Mouse (Mus musculus) heart, embryonic 13.5 days (tissue): ENCODE results near the gene C8a. TPM values are rescaled to one million over a fixed set of nuclear protein-coding genes. Genes with fewer than 3 reads are reported as not detected.

Experiments used
- ATAC-seq: fragments of 200-750 bp; cut with Nextera tagmentation; 2 replicates; pipeline ENCODE4 v1.8.0; 2017; ENCODE audit warnings: moderate TSS enrichment; ENCODE audit not compliant: insufficient number of reproducible peaks, low FRiP score, low TSS enrichment; ENCODE audit errors: extremely low read depth
- H3K27ac ChIP-seq: fragments of 300-500 bp; sonication (generic); replicated peaks from 2 replicates; pipeline ENCODE4 v1.5.1; 2015; ENCODE audit warnings: moderate library complexity, mild to moderate bottlenecking, inconsistent platforms
- H3K27me3 ChIP-seq: fragments of 300-500 bp; sonication (generic); replicated peaks from 2 replicates; pipeline ENCODE4 v1.6.1; 2015; ENCODE audit warnings: mild to moderate bottlenecking, inconsistent platforms
- H3K36me3 ChIP-seq: fragments of 300-500 bp; sonication (generic); 2 replicates; pipeline ENCODE4 v1.6.1; 2015; ENCODE audit warnings: mild to moderate bottlenecking, inconsistent platforms
- H3K4me1 ChIP-seq: fragments of 300-500 bp; sonication (generic); 2 replicates; pipeline ENCODE4 v1.6.1; 2015; ENCODE audit warnings: inconsistent platforms
- H3K4me2 ChIP-seq: fragments of 300-500 bp; sonication (generic); 2 replicates; pipeline ENCODE4 v1.6.1; 2015; ENCODE audit warnings: inconsistent platforms, mild to moderate bottlenecking, moderate library complexity
- H3K4me3 ChIP-seq: fragments of 300-500 bp; sonication (generic); 2 replicates; pipeline ENCODE4 v1.5.1; 2015; ENCODE audit warnings: moderate library complexity, mild to moderate bottlenecking, inconsistent platforms
- H3K9ac ChIP-seq: fragments of 300-500 bp; sonication (generic); 2 replicates; pipeline ENCODE4 v1.6.1; 2015; ENCODE audit warnings: inconsistent platforms, mild to moderate bottlenecking, moderate library complexity
- H3K9me3 ChIP-seq: fragments of 300-500 bp; sonication (generic); 2 replicates; pipeline ENCODE4 v1.6.1; 2016; ENCODE audit warnings: inconsistent platforms
- WGBS: fragments of 180-500 bp; shearing (Covaris S2); methylation state at CpG from one replicate; pipeline ENCODE4 v1.1.7; 2015; ENCODE audit warnings: mixed read lengths; 5-methylcytosine and 5-hydroxymethylcytosine counted together
- polyA plus RNA-seq: library from polyadenylated mRNA; unstranded; fragments of >200 nt; fragmentation: Nextera tagmentation; extraction: Ambion mirVana; gene quantifications from 2 replicates; pipeline ENCODE4 v1.2.1, GENCODE M21; 2015

C8a gene
- polyA plus RNA-seq, 1 experiment from 2014 or later: not detected

DNA sequence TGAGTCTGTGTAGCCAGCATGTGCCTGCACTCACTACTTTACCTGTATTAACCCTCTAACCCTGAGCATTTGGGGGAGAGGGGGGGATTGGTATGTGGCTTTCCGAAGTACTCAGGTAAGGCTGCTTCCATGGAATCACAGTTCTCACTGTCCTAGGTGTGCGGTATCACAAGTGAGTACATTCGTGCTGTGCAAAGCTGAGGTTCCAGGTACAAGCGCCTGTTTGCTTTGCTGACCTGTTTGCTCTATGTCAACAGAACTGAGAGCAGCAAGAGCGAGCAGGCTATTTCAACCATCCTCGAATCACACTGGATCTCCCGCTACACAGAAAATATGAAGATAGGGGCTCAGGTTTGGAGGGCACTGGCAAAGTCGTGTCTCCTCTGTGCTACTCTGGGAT, 110.1 kb downstream of the C8a start, which contains the start of gene C8b:
Gene C8b, plus strand, starts transcription at position 253 of the 400 bp plus-strand sequence.
- WGBS: 82% methylated on average over 8 of the region's 8 CpGs
- Histone ChIP-seq H3K4me2 (no peak within 1 kb of the TSS), H3K4me1 (0 out of 2 replicates have a peak, but pooled peaks cover 3% of the 10 kb centered on the region), H3K27me3 (peaks cover 26% of the 10 kb centered on the region), H3K9me3 (no peaks in the 10 kb centered on the region), H3K36me3 (no peaks in the 10 kb centered on the region), H3K4me3 (no peak within 1 kb of the TSS), H3K9ac (no peak within 1 kb of the TSS), H3K27ac (no peak within 1 kb of the TSS)
- no peak for ATAC-seq

Other genes with a start within 250 kb of the C8a start
- gene C8b, start 110.1 kb downstream of the C8a start, polyA plus RNA-seq: 0.12 and 0.55 TPM in 2 replicates
- gene Gm17662, start 19.1 kb downstream of the C8a start, polyA plus RNA-seq: not detected in 2 replicates
- gene Fyb2, start 37.1 kb upstream of the C8a start, polyA plus RNA-seq: 0.05 and 0.09 TPM in 2 replicates
- gene Prkaa2, start 233.5 kb upstream of the C8a start, polyA plus RNA-seq: 30.5 and 33.9 TPM in 2 replicates